Mouse (Mus musculus) ES-Bruce4 (cell line): Measurements from ENCODE around the gene Epha3.

Experiments used
- CTCF ChIP-seq: IDR thresholded peaks from one replicate; pipeline ENCODE4 v1.8.1; 2011; ENCODE audit warnings: low read depth, low read length
- EP300 ChIP-seq: IDR thresholded peaks from 2 replicates; pipeline ENCODE4 v1.6.1; 2011; ENCODE audit warnings: low read depth, low read length; ENCODE audit not compliant: insufficient read depth
- POLR2A ChIP-seq: IDR thresholded peaks from one replicate; pipeline ENCODE4 v1.8.1; 2011; ENCODE audit warnings: low read length; ENCODE audit not compliant: insufficient read depth

- TF ChIP-seq CTCF (no peak), EP300 (no peak), POLR2A (no peak)
Observed at GRCm38 (mm10) chr16:63753052-63753451, 110.9 kb downstream of the Epha3 start.
